Mouse (Mus musculus) heart, adult 9 months (tissue): ENCODE data around the gene Purb.
"Not testable (repeated sequence)": the region's sequence is repeated elsewhere in the genome, so short reads cannot be mapped to it uniquely, and the experiment has no call there.

Source experiments
- DNase-seq, 2 experiments: peaks; one replicate each; pipeline ENCODE4 v3.0.0; 2022; ENCODE audit warnings: low spot score in 2 of 2

The Purb gene

GRCm38 (mm10) chr11:6484244-6484959, 8.7 kb upstream of the Purb start:
- DNase-seq: peak in 1 of 2 experiments; percentile 17

- no peak for DNase-seq
Observed at GRCm38 (mm10) chr11:6483103-6483502, 7.4 kb upstream of the Purb start.

- DNase-seq: no peak
Observed at GRCm38 (mm10) chr11:6481669-6482185, 6.0 kb upstream of the Purb start.

GRCm38 (mm10) chr11:6480681-6481405, 5.1 kb upstream of the Purb start:
- no peak for DNase-seq

GRCm38 (mm10) chr11:6480191-6480590, 4.5 kb upstream of the Purb start:
- DNase-seq: no peak

GRCm38 (mm10) chr11:6479231-6479630, 3.5 kb upstream of the Purb start:
- no peak for DNase-seq

- no peak for DNase-seq
Observed at GRCm38 (mm10) chr11:6477350-6477749, 1.6 kb upstream of the Purb start.

GRCm38 (mm10) chr11:6476876-6477275, 1.2 kb upstream of the Purb start:
- DNase-seq: no peak

- DNase-seq: peak; percentile 42 to 44
Observed at GRCm38 (mm10) chr11:6474874-6475731, 614 bp downstream of the Purb start.

- DNase-seq: no peak
Observed at GRCm38 (mm10) chr11:6474381-6474780, 1.3 kb downstream of the Purb start.

GRCm38 (mm10) chr11:6472076-6472475, 3.6 kb downstream of the Purb start:
- DNase-seq: no peak

- no peak for DNase-seq
Observed at GRCm38 (mm10) chr11:6471493-6471892, 4.2 kb downstream of the Purb start.

- no peak for DNase-seq
Observed at GRCm38 (mm10) chr11:6471054-6471453, 4.7 kb downstream of the Purb start.

GRCm38 (mm10) chr11:6468541-6468940, 7.2 kb downstream of the Purb start:
- DNase-seq: no peak

GRCm38 (mm10) chr11:6465122-6465521, 10.6 kb downstream of the Purb start:
- DNase-seq: peak in 1 of 2 experiments; percentile 33

- no peak for DNase-seq
Observed at GRCm38 (mm10) chr11:6463159-6463837, 12.4 kb downstream of the Purb start.

- DNase-seq: no peak
Observed at GRCm38 (mm10) chr11:6456083-6456482, 19.6 kb downstream of the Purb start.

GRCm38 (mm10) chr11:6448155-6448554, 27.6 kb downstream of the Purb start:
- DNase-seq: not testable (repeated sequence)

GRCm38 (mm10) chr11:6447493-6447892, 28.2 kb downstream of the Purb start:
- DNase-seq: no peak

- DNase-seq: no peak
Observed at GRCm38 (mm10) chr11:6445951-6446350, 29.8 kb downstream of the Purb start.

- DNase-seq: no peak
Observed at GRCm38 (mm10) chr11:6445441-6445840, 30.3 kb downstream of the Purb start.
